In the genomic region with DNA sequence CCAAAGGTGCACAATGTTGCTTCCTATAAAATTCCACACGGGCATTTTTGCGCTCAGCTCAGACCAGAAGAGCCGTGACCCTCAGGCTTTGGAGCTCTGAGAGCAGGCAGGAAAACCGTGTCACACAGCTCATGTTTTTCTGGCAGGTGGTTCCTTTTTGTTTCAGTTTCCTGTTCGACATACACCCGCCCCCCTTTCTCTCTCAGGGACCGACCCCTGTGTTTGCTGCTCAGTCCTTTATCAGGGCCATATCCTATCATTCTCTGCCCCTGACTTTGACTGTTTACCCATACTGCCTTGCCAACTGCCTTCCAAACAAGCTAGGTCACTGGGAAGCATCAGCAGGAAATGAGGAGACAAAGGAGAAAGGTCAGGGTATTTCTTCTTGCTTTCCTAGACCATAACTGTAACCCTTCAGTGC, we compare ENCODE assay signal across 8 mouse cellular contexts.
DNase-seq lines count a peak whose midpoint lies in the region; ATAC-seq and TF ChIP-seq lines count a peak whose summit lies in the region.
"Had no signal": no experiment of that assay in that cellular context is flagged by ENCODE, and none has a peak within 500 bp of the region (broad histone marks: within the 10 kb centered on the region; RNA-seq: fewer than 3 reads in every experiment).

No protein-coding gene starts in this region.

- WGBS in embryonic facial prominence, embryonic 11.5 days = 61% methylated on average over 7 of the region's 7 CpGs
- 24% methylated on average over 7 of the region's 7 CpGs for WGBS in liver, embryonic 12.5 days (ENCODE audit: insufficient replicate concordance)
- WGBS in thymus, adult 2 months = 2% methylated on average over 7 of the region's 7 CpGs

- peak; percentile 63 for TF ChIP-seq POLR2A in thymus, adult 2 months (IDR thresholded peaks at IDR 0.05; ENCODE audit: control insufficient read depth, extremely low read depth, insufficient read depth, low read length, poor library complexity)

- no peaks in the 10 kb centered on the region for H3K9me3 ChIP-seq in embryonic facial prominence, embryonic 11.5 days (replicated peaks; ENCODE audit: control insufficient read depth, low read length)
- H3K9me3 ChIP-seq in liver, embryonic 12.5 days (replicated peaks) = no peaks in the 10 kb centered on the region
- H3K9me3 ChIP-seq: embryonic facial prominence, embryonic 15.5 days had no signal

- no peak for TF ChIP-seq CTCF in thymus, adult 2 months (IDR thresholded peaks at IDR 0.05; ENCODE audit: borderline replicate concordance, control insufficient read depth, extremely low read depth, insufficient read depth, low read length, poor library complexity)

- ATAC-seq in embryonic facial prominence, embryonic 11.5 days (replicated peaks; ENCODE audit: insufficient number of reproducible peaks, low FRiP score, low TSS enrichment, low read depth) = no peak
- peak; percentile 51; the same call in 1 of the 2 replicates for ATAC-seq in liver, embryonic 12.5 days

- intact Hi-C loops in heart, postnatal 10 days (cut with DNase I) = no loop called here

- peak; percentile 10 for DNase-seq in embryonic facial prominence, embryonic 11.5 days (ENCODE audit: low spot score)
- DNase-seq in heart, postnatal 10 days = peak; percentile 15 to 21
- peak; percentile 46 for DNase-seq in thymus, adult 2 months
- no peak for DNase-seq in layer of hippocampus, adult 18-20 months (ENCODE audit: low spot score in 2 of 2)
- no peak for DNase-seq in frontal cortex, adult 2 months (ENCODE audit: extremely low spot score in 1 of 2, low spot score in 1 of 2)
- no peak for DNase-seq in frontal cortex, postnatal 14 days (ENCODE audit: low spot score in 2 of 2)

- no peaks in the 10 kb centered on the region for H3K36me3 ChIP-seq in embryonic facial prominence, embryonic 11.5 days (replicated peaks; ENCODE audit: control insufficient read depth, insufficient read depth, low read depth, low read length)
- H3K36me3 ChIP-seq in liver, embryonic 12.5 days = no peaks in the 10 kb centered on the region
- H3K36me3 ChIP-seq in thymus, adult 2 months (ENCODE audit: control insufficient read depth, insufficient read depth, low read length) = no peaks in the 10 kb centered on the region
- H3K36me3 ChIP-seq: embryonic facial prominence, embryonic 15.5 days had no signal

- no peaks in the 10 kb centered on the region for H3K27me3 ChIP-seq in embryonic facial prominence, embryonic 11.5 days (ENCODE audit: control insufficient read depth, insufficient read depth, low read length)
- no peaks in the 10 kb centered on the region for H3K27me3 ChIP-seq in liver, embryonic 12.5 days (replicated peaks)
- no peaks in the 10 kb centered on the region for H3K27me3 ChIP-seq in thymus, adult 2 months (ENCODE audit: control insufficient read depth, insufficient read depth, low read length)
- H3K27me3 ChIP-seq: embryonic facial prominence, embryonic 15.5 days had no signal

- H3K4me1 ChIP-seq in embryonic facial prominence, embryonic 11.5 days (ENCODE audit: control insufficient read depth, insufficient read depth, low read length) = no peaks in the 10 kb centered on the region
- peaks cover 34% of the 10 kb centered on the region for H3K4me1 ChIP-seq in liver, embryonic 12.5 days
- H3K4me1 ChIP-seq in thymus, adult 2 months (replicated peaks; ENCODE audit: control insufficient read depth, insufficient read depth, low read length) = peaks cover 33% of the 10 kb centered on the region
- H3K4me1 ChIP-seq: embryonic facial prominence, embryonic 15.5 days had no signal

- H3K4me3 ChIP-seq in embryonic facial prominence, embryonic 11.5 days (ENCODE audit: low read depth, low read length) = no peak overlapping the region
- H3K4me3 ChIP-seq in liver, embryonic 12.5 days = no peak overlapping the region
- H3K4me3 ChIP-seq in thymus, adult 2 months (ENCODE audit: control insufficient read depth, insufficient read depth, low read length) = peak overlapping the region; percentile 35
- H3K4me3 ChIP-seq: embryonic facial prominence, embryonic 15.5 days had no signal

- H3K27ac ChIP-seq in embryonic facial prominence, embryonic 11.5 days (replicated peaks; ENCODE audit: low read depth, low read length) = no peak overlapping the region
- H3K27ac ChIP-seq in liver, embryonic 12.5 days = no peak overlapping the region
- H3K27ac ChIP-seq in thymus, adult 2 months (ENCODE audit: control insufficient read depth, insufficient read depth, low read length) = peak overlapping the region; percentile 98
- H3K27ac ChIP-seq: embryonic facial prominence, embryonic 15.5 days had no signal

- no peak overlapping the region for H3K9ac ChIP-seq in embryonic facial prominence, embryonic 11.5 days (replicated peaks; ENCODE audit: low read length)
- no peak overlapping the region for H3K9ac ChIP-seq in liver, embryonic 12.5 days
- H3K9ac ChIP-seq: embryonic facial prominence, embryonic 15.5 days had no signal

- no peak overlapping the region for H3K4me2 ChIP-seq in embryonic facial prominence, embryonic 11.5 days (ENCODE audit: low read depth, low read length)
- H3K4me2 ChIP-seq in liver, embryonic 12.5 days = peak overlapping the region; percentile 28
- H3K4me2 ChIP-seq: embryonic facial prominence, embryonic 15.5 days had no signal

Comparison
In these comparisons a context has a peak if more than half of its experiments do, and no peak if none do; other contexts are left out.
1. DNase-seq: peak in embryonic facial prominence, embryonic 11.5 days (single experiment), heart, postnatal 10 days (2 of 2) and thymus, adult 2 months (single experiment); none in layer of hippocampus, adult 18-20 months (0 of 2), frontal cortex, adult 2 months (0 of 2) and frontal cortex, postnatal 14 days (0 of 2).